Mouse (Mus musculus) midbrain, embryonic 11.5 days (tissue): Measurements from ENCODE around the gene Scyl3. TPM values are rescaled to one million over a fixed set of nuclear protein-coding genes. Genes with fewer than 3 reads are reported as not detected.
A peak's percentile ranks its signal among the peaks of the same experiment; 100 is the strongest.

ENCODE experiments used
- ATAC-seq: fragments of 200-750 bp; cut with Nextera tagmentation; 2 replicates; pipeline ENCODE4 v1.8.0; 2017; ENCODE audit warnings: moderate TSS enrichment, moderate library complexity; ENCODE audit not compliant: low FRiP score
- DNase-seq: peaks from one replicate; pipeline ENCODE4 v3.0.0; 2015; ENCODE audit warnings: low spot score; ENCODE audit errors: missing footprints
- H3K27ac ChIP-seq: fragments of 300-500 bp; sonication (generic); 2 replicates; pipeline ENCODE4 v1.5.1; 2014; ENCODE audit warnings: low read depth, low read length
- H3K27me3 ChIP-seq: fragments of 300-500 bp; sonication (generic); 2 replicates; pipeline ENCODE4 v1.6.1; 2014; ENCODE audit warnings: mild to moderate bottlenecking, low read length, moderate library complexity, mixed read lengths; ENCODE audit not compliant: control insufficient read depth, insufficient read depth
- H3K36me3 ChIP-seq: fragments of 300-500 bp; sonication (generic); 2 replicates; pipeline ENCODE4 v1.6.1; 2014; ENCODE audit warnings: mild to moderate bottlenecking, low read length, moderate library complexity, mixed read lengths; ENCODE audit not compliant: control insufficient read depth, insufficient read depth
- H3K4me1 ChIP-seq: fragments of 300-500 bp; sonication (generic); 2 replicates; pipeline ENCODE4 v1.6.1; 2014; ENCODE audit warnings: low read length; ENCODE audit not compliant: control insufficient read depth, insufficient read depth
- H3K4me2 ChIP-seq: fragments of 300-500 bp; sonication (generic); 2 replicates; pipeline ENCODE4 v1.6.1; 2014; ENCODE audit warnings: mild to moderate bottlenecking, moderate library complexity
- H3K4me3 ChIP-seq: fragments of 300-500 bp; sonication (generic); 2 replicates; pipeline ENCODE4 v1.5.1; 2014; ENCODE audit warnings: low read depth, low read length
- H3K9ac ChIP-seq: fragments of 300-500 bp; sonication (generic); 2 replicates; pipeline ENCODE4 v1.6.1; 2014; ENCODE audit warnings: low read length
- H3K9me3 ChIP-seq: fragments of 300-500 bp; sonication (generic); 2 replicates; pipeline ENCODE4 v1.6.1; 2016; ENCODE audit warnings: low read length; ENCODE audit not compliant: control insufficient read depth
- whole genome bisulfite sequencing: fragments of 180-500 bp; shearing (Covaris S2); extraction: QIAGEN DNeasy Blood & Tissue Kit; methylation state at CpG from one replicate; pipeline ENCODE4 v1.1.7; 2014; 5-methylcytosine and 5-hydroxymethylcytosine counted together
- polyA plus RNA-seq: library from polyadenylated mRNA; unstranded; fragments of >200 nt; fragmentation: Nextera tagmentation; extraction: Ambion mirVana; gene quantifications from 2 replicates; pipeline ENCODE4 v1.2.1, GENCODE M21; 2014

Scyl3 gene
- 20.0 and 21.1 TPM in 2 replicates for polyA plus RNA-seq

DNA sequence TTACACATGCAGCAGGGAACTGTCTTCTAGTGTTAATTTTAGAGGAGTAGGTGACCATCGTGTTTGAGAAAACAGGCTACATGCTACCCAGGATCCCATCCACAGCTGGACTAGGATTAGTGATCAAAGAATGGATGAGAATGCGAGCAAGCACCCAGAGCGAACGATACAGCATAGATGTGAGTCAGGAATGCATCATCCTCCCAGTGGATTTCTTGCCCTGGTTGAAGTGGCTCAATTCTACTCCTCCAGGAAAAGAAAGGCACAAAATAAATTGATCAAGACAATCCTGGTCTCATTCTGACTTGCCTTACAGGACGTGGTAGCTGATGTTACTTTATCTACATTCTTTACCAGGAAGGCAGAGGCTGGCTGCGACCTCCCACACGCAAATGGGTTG lies at the start of gene Scyl3:
Scyl3 (plus strand) TSS at position 255 of the 400 bp plus-strand sequence.
- Histone ChIP-seq H3K36me3 (no peaks in the 10 kb centered on the region), H3K27ac (peak within 1 kb of the TSS; percentile 59; the same call in 1 of the 2 replicates), H3K4me1 (peaks cover 10% of the 10 kb centered on the region), H3K4me3 (peak within 1 kb of the TSS; percentile 92), H3K4me2 (peak within 1 kb of the TSS; percentile 82), H3K9me3 (no peaks in the 10 kb centered on the region), H3K9ac (peak within 1 kb of the TSS; percentile 92), H3K27me3 (no peaks in the 10 kb centered on the region)
- WGBS, result 72% methylated on average over 7 of the region's 7 CpGs
- no peak for DNase-seq
- no peak for ATAC-seq

DNA sequence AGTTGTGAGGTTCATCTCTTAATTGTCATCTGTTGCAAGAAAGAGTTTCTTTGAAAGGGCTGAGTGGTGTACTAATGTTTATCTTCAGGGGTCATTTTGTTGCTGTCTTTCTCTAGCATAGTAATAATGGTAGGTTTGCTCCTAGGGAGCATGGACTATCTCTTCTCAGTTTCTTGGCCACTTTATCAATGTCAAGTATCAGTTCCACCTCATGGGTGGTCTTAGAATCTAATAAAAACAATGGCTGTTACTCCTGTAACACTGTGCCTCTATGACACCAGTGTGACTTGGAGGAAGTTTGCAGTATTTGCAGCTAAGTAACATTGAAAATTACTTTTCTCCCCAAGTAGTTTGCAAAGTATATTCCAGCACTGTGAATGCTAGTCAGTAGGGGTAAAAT lies 39.3 kb upstream of the Scyl3 start:
- Histone ChIP-seq H3K27ac (no peak overlapping the region), H3K36me3 (no peaks in the 10 kb centered on the region), H3K4me3 (no peak overlapping the region), H3K27me3 (no peaks in the 10 kb centered on the region), H3K4me2 (no peak overlapping the region), H3K9ac (no peak overlapping the region), H3K9me3 (no peaks in the 10 kb centered on the region), H3K4me1 (no peaks in the 10 kb centered on the region)
- ATAC-seq (no peak), DNase-seq (no peak)

DNA sequence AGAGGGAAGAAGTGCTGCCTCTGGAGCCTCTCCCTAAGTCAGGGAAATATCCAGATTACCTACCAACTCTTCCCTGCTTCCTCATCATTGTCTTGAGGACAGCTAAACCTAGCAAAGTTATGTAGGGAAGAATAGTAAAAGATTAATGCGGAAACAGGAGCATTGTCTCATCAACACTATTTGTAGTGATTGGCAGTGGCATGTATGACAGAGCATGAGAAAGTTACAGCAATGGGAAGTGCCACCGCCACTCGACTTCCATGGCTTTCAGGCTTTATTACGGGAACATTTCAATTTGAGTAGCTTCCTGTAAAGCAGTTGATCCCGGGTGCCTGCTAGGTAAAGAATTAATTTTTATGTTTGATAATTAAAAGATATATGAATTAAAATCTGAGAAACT lies 35.6 kb upstream of the Scyl3 start:
- no peaks in the 10 kb centered on the region for H3K27me3 ChIP-seq
- no peak overlapping the region for H3K4me2 ChIP-seq
- no peaks in the 10 kb centered on the region for H3K36me3 ChIP-seq
- H3K9ac ChIP-seq, result no peak overlapping the region
- H3K9me3 ChIP-seq, result no peaks in the 10 kb centered on the region
- 87% methylated on average over 5 of the region's 5 CpGs for WGBS
- ATAC-seq (no peak), DNase-seq (no peak)
- no peaks in the 10 kb centered on the region for H3K4me1 ChIP-seq
- no peak overlapping the region for H3K27ac ChIP-seq
- H3K4me3 ChIP-seq, result no peak overlapping the region

DNA sequence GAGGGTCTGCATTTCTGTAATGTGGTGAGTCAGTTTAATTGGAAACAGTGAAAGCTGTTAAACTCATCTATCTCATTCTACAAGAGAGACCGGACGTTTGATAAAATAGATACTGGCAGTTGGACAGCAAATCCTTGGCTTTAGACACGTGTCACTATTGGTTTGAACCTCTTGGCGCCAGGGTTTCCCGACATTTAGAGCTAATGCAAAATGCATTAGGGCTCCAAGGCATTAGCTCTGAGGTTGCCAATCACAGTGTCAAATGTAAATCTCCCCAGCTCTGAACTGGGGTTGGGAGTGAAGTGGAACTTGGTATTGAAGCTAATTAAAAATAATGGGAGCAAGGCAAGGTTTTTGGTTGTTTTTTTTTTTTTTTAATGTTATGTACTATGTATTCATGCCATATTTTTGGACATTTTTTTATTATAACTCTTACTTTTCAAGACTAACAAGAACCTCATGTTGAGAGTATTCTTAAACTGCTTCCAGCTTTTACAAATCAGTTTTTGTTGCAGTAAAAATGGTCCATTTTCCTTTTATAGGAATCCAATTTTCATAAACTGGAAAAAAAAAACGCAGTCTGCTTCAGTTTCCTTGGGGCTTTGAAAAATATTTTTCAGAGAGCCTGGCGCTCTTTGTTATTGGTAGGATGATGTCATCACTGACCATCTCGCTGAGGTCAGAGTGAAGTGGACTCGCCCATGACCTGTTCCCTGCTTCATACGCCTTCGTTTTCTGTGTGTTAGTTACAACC lies 34.9 kb upstream of the Scyl3 start:
- DNase-seq, result no peak
- WGBS, result 80% methylated on average over 11 of the region's 11 CpGs
- ATAC-seq, result no peak
- H3K4me3 ChIP-seq, result no peak overlapping the region
- H3K27me3 ChIP-seq, result no peaks in the 10 kb centered on the region
- no peaks in the 10 kb centered on the region for H3K36me3 ChIP-seq
- H3K9ac ChIP-seq, result no peak overlapping the region
- H3K4me2 ChIP-seq, result no peak overlapping the region
- no peaks in the 10 kb centered on the region for H3K4me1 ChIP-seq
- H3K9me3 ChIP-seq, result no peaks in the 10 kb centered on the region
- no peak overlapping the region for H3K27ac ChIP-seq

DNA sequence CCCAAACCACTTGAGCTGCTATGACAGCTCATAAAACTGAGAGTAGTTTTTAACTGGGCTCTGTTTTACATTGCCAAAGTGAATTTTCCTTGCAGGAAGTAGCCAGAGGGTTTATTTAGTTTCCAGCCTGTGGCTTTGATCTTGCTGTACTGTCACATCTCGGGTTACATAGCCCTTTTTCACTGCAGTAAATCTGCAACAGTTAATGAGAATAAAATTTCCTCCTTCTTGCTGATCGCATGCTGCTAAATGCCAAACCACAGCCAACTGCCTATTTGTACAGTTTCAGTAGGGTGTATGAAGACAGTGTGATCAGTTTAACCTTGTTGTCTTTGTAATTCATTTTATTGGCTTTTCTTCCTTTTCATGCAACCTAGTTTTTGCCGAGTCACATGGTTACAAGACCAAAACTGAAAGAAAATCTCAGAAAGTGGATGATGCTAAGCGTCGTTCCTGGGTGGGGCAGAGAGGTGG lies 30.6 kb upstream of the Scyl3 start:
- Histone ChIP-seq H3K27me3 (no peaks in the 10 kb centered on the region), H3K27ac (no peak overlapping the region), H3K4me1 (no peaks in the 10 kb centered on the region), H3K36me3 (no peaks in the 10 kb centered on the region), H3K9ac (no peak overlapping the region), H3K4me2 (no peak overlapping the region), H3K9me3 (no peaks in the 10 kb centered on the region), H3K4me3 (no peak overlapping the region)
- 76% methylated on average over 5 of the region's 5 CpGs for WGBS
- DNase-seq, result no peak
- no peak for ATAC-seq

DNA sequence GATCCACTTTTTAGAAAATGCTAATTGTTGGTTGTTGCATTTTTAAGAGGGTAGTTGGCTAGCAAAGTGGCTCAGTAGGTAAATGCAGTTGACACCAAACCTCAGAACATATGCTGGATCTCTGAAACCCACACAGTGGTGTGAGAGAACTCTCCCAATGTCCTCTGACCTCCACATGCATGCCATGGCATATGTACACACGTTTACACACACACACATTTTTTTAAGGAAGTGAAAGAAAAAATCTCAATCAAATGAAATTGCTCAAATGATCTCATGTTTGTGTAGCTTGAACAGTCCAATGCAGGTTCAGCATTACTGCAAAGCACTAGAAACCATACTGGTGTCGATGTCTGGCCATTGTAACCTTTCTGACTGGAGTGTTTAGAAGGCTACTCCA lies 29.3 kb upstream of the Scyl3 start:
- Histone ChIP-seq H3K27ac (no peak overlapping the region), H3K36me3 (no peaks in the 10 kb centered on the region), H3K4me1 (no peaks in the 10 kb centered on the region), H3K9ac (no peak overlapping the region), H3K4me2 (no peak overlapping the region), H3K4me3 (no peak overlapping the region), H3K27me3 (no peaks in the 10 kb centered on the region), H3K9me3 (no peaks in the 10 kb centered on the region)
- 85% methylated on average over 2 of the region's 2 CpGs for WGBS
- no peak for DNase-seq
- ATAC-seq, result no peak

DNA sequence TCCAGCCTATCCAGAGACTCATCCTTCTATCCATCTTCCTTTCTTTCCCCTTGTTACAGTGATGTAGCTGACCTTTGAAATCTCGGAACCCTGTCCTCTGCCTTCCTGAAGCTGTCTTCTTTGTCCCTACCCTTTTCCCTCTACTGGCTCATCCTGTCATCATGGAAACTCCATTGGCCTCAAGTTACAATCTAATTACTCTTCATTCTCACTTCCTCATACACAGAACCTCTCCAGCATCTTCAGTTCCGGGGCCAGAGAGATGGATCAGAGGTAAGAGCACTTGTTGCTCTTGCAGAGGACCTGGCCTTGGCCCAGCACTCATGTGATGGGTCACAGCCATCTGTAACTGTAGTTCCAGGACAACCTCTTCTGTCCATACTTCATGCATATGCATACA lies 28.7 kb upstream of the Scyl3 start:
- no peak for DNase-seq
- H3K27ac ChIP-seq, result no peak overlapping the region
- H3K9ac ChIP-seq, result no peak overlapping the region
- no peaks in the 10 kb centered on the region for H3K4me1 ChIP-seq
- WGBS, result 97% methylated on average over 2 of the region's 2 CpGs
- H3K9me3 ChIP-seq, result no peaks in the 10 kb centered on the region
- H3K27me3 ChIP-seq, result no peaks in the 10 kb centered on the region
- H3K4me3 ChIP-seq, result no peak overlapping the region
- H3K4me2 ChIP-seq, result no peak overlapping the region
- no peak for ATAC-seq
- no peaks in the 10 kb centered on the region for H3K36me3 ChIP-seq

DNA sequence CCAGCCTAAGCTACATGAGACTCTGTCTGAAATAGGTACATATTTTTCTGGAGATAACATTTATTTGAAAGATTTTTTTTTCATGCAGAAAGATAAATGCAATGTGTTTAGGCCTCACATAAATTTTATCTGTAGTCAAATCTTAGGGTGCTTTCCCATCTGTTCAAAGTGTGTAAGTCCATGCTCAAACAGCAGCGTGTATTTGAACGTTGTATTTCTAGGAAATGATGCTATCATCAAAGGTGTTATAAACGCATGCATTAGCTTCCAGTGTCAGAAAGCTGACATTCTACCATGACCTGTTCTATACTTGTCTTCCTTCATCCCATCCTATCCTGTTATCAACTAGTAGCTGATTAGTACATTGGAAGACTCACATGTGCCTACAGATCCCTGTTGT lies 25.5 kb upstream of the Scyl3 start:
- no peaks in the 10 kb centered on the region for H3K9me3 ChIP-seq
- H3K4me2 ChIP-seq, result no peak overlapping the region
- no peaks in the 10 kb centered on the region for H3K36me3 ChIP-seq
- ATAC-seq (no peak), DNase-seq (no peak)
- WGBS, result 93% methylated on average over 3 of the region's 3 CpGs
- no peak overlapping the region for H3K27ac ChIP-seq
- no peak overlapping the region for H3K4me3 ChIP-seq
- H3K4me1 ChIP-seq, result no peaks in the 10 kb centered on the region
- H3K9ac ChIP-seq, result no peak overlapping the region
- no peaks in the 10 kb centered on the region for H3K27me3 ChIP-seq

DNA sequence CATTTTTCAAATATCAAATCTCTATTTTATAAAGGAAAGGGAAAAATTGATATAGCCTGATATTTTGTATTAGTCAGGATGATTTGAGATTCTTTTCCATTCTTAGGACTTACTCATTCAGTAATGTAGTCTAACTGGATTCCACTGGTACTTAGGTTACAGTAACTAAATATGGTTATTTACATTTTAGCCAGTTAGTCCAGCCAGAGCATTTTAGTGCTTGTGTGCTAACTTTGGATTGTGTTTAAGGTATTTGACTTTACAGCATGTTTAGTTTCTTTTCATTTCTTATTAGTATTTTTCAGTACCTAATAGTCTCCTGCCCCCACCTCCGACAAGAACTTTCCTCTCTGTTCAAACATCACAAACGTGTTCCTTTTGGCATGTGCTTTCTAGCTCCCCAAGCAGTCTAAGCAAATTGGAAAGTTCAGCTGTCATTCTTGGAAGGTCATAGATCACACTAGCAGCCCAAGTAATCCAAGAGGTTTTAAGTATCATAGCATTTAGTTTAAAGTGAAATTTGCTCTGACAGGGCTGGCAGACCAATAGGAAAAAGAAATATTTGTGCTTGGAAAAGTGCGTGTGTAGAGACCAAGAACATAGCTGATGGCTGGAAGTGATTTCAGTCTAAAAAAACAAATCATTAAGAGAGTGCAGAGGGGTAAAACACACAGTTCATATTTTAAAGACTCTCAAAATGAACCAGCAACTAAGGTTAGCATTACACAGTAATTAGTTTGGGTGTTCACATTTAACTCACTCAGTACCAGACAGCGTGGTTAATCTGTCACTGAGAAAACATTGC lies 21.7 kb upstream of the Scyl3 start:
- no peaks in the 10 kb centered on the region for H3K27me3 ChIP-seq
- H3K36me3 ChIP-seq, result no peaks in the 10 kb centered on the region
- H3K9ac ChIP-seq, result no peak overlapping the region
- H3K4me2 ChIP-seq, result no peak overlapping the region
- no peaks in the 10 kb centered on the region for H3K9me3 ChIP-seq
- H3K27ac ChIP-seq, result no peak overlapping the region
- H3K4me3 ChIP-seq, result no peak overlapping the region
- ATAC-seq (no peak), DNase-seq (no peak)
- H3K4me1 ChIP-seq, result no peaks in the 10 kb centered on the region
- WGBS, result 74% methylated on average over 4 of the region's 4 CpGs
